Mouse (Mus musculus) cerebellum, adult 2 months (tissue): ENCODE measurements around the gene Slit1.

ENCODE experiments used
- CTCF ChIP-seq: fragments of 200-500 bp; IDR thresholded peaks from 2 replicates; pipeline ENCODE4 v1.5.1; 2011; ENCODE audit warnings: low read depth, mild to moderate bottlenecking, control low read depth, low read length, moderate library complexity, borderline replicate concordance; ENCODE audit not compliant: insufficient read depth
- POLR2A ChIP-seq: fragments of 200-500 bp; IDR thresholded peaks from 2 replicates; pipeline ENCODE4 v1.6.1; 2011; ENCODE audit warnings: low read length, control low read depth, borderline replicate concordance; ENCODE audit not compliant: insufficient read depth

GRCm38 (mm10) chr19:41629532-41629931 is 113.9 kb downstream of the Slit1 start:
- no peak for TF ChIP-seq POLR2A
- peak; percentile 74 for TF ChIP-seq CTCF
